Mouse (Mus musculus) left cerebral cortex, adult 8-10 months (tissue): ENCODE measurements at regions not wholly inside any gene's neighbourhood (a gene's known extent, or its start where the extent isn't known, plus 50 kb on each side); places are given as distances from the start of the nearest gene placed in this dataset.

Experiments used
- DNase-seq, 2 experiments: peaks; one replicate each; pipeline ENCODE4 v3.0.0; 2022; ENCODE audit warnings: low spot score in 2 of 2

- no peak for DNase-seq
Measured at GRCm38 (mm10) chr10:44647021-44647420, 118.7 kb upstream of the Prdm1 start.

- DNase-seq: no peak
Measured at GRCm38 (mm10) chr10:44646615-44647014, 118.3 kb upstream of the Prdm1 start.

- DNase-seq: no peak
Measured at GRCm38 (mm10) chr10:44641616-44642015, 113.3 kb upstream of the Prdm1 start.

- no peak for DNase-seq
Measured at GRCm38 (mm10) chr10:44640620-44641019, 112.3 kb upstream of the Prdm1 start.

- no peak for DNase-seq
Measured at GRCm38 (mm10) chr10:44638678-44639077, 110.4 kb upstream of the Prdm1 start.

- no peak for DNase-seq
Measured at GRCm38 (mm10) chr10:44636786-44637185, 108.5 kb upstream of the Prdm1 start.

GRCm38 (mm10) chr10:44636061-44636460, 107.8 kb upstream of the Prdm1 start:
- no peak for DNase-seq

GRCm38 (mm10) chr10:44631584-44631983, 103.3 kb upstream of the Prdm1 start:
- no peak for DNase-seq

GRCm38 (mm10) chr10:44630485-44630884, 102.2 kb upstream of the Prdm1 start:
- no peak for DNase-seq

GRCm38 (mm10) chr10:44628387-44628786, 100.1 kb upstream of the Prdm1 start:
- no peak for DNase-seq

GRCm38 (mm10) chr10:44627431-44627830, 99.1 kb upstream of the Prdm1 start:
- no peak for DNase-seq

- no peak for DNase-seq
Measured at GRCm38 (mm10) chr10:44625521-44625920, 97.2 kb upstream of the Prdm1 start.

GRCm38 (mm10) chr10:44615586-44615985, 87.3 kb upstream of the Prdm1 start:
- DNase-seq: no peak

- DNase-seq: no peak
Measured at GRCm38 (mm10) chr10:44612571-44612970, 84.3 kb upstream of the Prdm1 start.

- no peak for DNase-seq
Measured at GRCm38 (mm10) chr10:44611399-44611798, 83.1 kb upstream of the Prdm1 start.

GRCm38 (mm10) chr10:44609187-44609586, 80.9 kb upstream of the Prdm1 start:
- DNase-seq: no peak

- DNase-seq: no peak
Measured at GRCm38 (mm10) chr10:44607334-44607851, 79.1 kb upstream of the Prdm1 start.

- DNase-seq: no peak
Measured at GRCm38 (mm10) chr10:44604512-44604911, 76.2 kb upstream of the Prdm1 start.

GRCm38 (mm10) chr10:44603461-44603860, 75.2 kb upstream of the Prdm1 start:
- no peak for DNase-seq

- DNase-seq: no peak
Measured at GRCm38 (mm10) chr10:44601550-44601949, 73.2 kb upstream of the Prdm1 start.

GRCm38 (mm10) chr10:44599964-44600334, 71.6 kb upstream of the Prdm1 start:
- DNase-seq: no peak

- DNase-seq: no peak
Measured at GRCm38 (mm10) chr10:44599331-44599963, 71.1 kb upstream of the Prdm1 start.

- DNase-seq: no peak
Measured at GRCm38 (mm10) chr10:44598615-44599014, 70.3 kb upstream of the Prdm1 start.

GRCm38 (mm10) chr10:44595932-44596331, 67.6 kb upstream of the Prdm1 start:
- DNase-seq: no peak
